Mouse (Mus musculus): Measurements from ENCODE around the gene Sdsl. TPM values are rescaled to one million over a fixed set of nuclear protein-coding genes. Genes with fewer than 3 reads are reported as not detected.

Sdsl gene
- polyA plus RNA-seq, 1 experiment from 2014 or later: 5.5 TPM

DNA sequence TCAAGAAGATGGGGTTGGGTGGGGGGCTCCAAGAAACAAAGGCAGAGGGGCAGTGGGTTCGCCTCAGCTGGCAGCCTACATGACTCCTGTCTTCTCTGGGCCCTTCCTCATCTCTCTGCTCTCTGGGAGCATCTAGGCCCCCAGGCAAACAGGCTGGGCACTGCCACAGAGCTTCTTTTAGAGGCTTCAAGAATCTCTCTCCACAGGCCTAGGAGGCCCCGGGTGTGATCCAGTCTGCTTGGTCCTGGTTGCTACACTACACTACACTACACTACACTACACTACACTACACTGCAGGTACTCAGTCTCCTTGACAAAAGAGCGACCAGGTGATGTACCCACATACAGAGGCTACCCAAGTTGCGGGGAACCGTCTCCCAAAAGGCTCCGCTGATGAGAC lies 42.9 kb downstream of the Sdsl start:
- peak; percentile 29 for DNase-seq (ENCODE audit: low spot score)
- peak overlapping the region; percentile 67 for H3K27ac ChIP-seq (replicated peaks)
- peak overlapping the region; percentile 59 for H3K4me3 ChIP-seq
- H3K4me1 ChIP-seq: peaks cover 70% of the 10 kb centered on the region
- no peaks in the 10 kb centered on the region for H3K36me3 ChIP-seq
- no peaks in the 10 kb centered on the region for H3K9me3 ChIP-seq (replicated peaks)
- peaks cover 100% of the 10 kb centered on the region for H3K27me3 ChIP-seq (ENCODE audit: low read depth, poor library complexity, severe bottlenecking)
- 11% methylated on average over 6 of the region's 6 CpGs for WGBS

DNA sequence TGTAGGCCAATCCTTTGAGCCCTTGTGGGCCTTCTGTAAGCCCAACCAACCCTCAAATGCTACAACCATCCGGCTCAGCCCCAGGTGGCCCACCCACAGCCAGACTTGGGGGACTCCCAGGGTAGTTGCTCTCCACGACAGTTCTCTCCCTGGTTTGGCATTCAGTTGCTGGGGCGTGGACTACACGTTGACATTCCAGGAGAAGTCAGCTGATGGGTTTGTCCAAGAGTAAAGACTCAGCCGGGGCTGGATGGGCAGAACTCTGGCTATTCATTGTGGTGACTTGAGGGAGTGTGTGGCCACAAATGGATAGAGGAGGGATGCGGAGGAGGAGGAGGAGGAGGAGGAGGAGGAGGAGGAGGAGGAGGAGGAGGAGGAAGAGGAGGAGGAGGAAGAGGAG lies 43.6 kb downstream of the Sdsl start:
- 3% methylated on average over 6 of the region's 6 CpGs for WGBS
- no peak overlapping the region; the same call in 1 of the 2 replicates for H3K27ac ChIP-seq (replicated peaks)

DNA sequence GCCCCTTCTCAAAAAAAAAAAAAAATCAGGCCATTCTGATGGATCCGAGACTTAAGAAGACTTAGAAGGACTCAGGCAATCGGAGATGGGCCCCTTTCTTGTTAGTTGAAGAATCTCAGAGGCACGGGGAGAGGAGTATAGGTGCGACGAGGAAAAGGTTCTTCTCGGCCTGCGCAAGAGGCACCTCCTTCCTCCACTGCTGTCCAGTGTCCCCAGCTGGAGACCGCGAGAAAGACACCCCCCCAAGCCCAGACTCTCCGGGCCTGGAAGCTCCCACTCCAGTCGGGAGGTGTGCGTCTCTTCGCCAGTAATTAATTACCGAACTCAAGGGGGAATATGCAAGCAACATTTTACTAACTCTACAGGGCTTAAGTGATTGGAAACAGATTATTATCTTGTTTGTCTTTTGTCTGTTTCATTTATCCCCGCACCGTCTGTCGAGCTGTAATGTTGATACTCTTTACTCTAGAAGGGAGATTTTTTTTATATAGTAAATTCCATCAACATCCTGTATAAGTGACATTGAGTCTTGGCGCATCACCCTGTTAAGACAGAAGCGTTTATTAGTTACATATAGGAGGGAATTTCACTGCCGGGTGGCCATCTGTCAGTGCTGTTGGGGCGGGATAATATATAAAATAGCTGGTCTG lies 44.3 kb downstream of the Sdsl start:
- no peaks in the 10 kb centered on the region for H3K9me3 ChIP-seq (replicated peaks)
- no peaks in the 10 kb centered on the region for H3K36me3 ChIP-seq
- peaks cover 100% of the 10 kb centered on the region for H3K27me3 ChIP-seq (ENCODE audit: low read depth, poor library complexity, severe bottlenecking)
- 3% methylated on average over 21 of the region's 21 CpGs for WGBS
- peaks cover 61% of the 10 kb centered on the region for H3K4me1 ChIP-seq
- peak; percentile 26 for DNase-seq (ENCODE audit: low spot score)
- H3K27ac ChIP-seq (replicated peaks): peak overlapping the region; percentile 64
- peak overlapping the region; percentile 59 for H3K4me3 ChIP-seq

More for the DNA sequence above, 43.6 kb downstream of the Sdsl start:
- H3K4me1 ChIP-seq: peaks cover 67% of the 10 kb centered on the region
- H3K27me3 ChIP-seq (ENCODE audit: low read depth, poor library complexity, severe bottlenecking): peaks cover 100% of the 10 kb centered on the region
- DNase-seq (ENCODE audit: low spot score): peak; percentile 41
- peak overlapping the region; percentile 59 for H3K4me3 ChIP-seq
- no peaks in the 10 kb centered on the region for H3K36me3 ChIP-seq
- no peaks in the 10 kb centered on the region for H3K9me3 ChIP-seq (replicated peaks)

DNA sequence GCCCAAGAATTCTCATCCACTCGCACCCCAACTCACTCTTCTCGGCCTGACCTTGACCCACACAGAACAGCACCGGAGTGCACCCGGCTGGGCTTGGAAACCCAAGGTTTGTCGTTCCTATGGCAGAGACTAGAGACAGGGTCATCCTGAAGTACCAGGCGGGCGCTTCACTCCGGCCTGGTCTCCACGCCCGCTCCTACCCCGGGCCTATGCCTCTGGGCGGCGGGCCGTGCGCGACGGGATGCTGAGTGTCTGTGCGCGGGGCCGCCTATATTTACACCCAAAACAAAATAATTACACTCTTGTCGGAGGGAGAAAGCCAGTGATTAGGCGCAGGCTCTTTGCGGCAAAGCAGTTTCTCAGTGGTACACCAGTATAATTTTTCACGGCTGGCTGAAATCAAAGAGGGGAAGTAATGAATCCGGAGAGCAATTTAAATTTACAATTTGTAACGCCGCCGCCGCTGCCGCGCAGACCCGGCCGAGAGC lies 45.1 kb downstream of the Sdsl start:
- WGBS: under 1% methylated on average over 33 of the region's 33 CpGs
- Histone ChIP-seq H3K4me3 (peak overlapping the region; percentile 59), H3K4me1 (peaks cover 54% of the 10 kb centered on the region), H3K9me3 (replicated peaks) (no peaks in the 10 kb centered on the region), H3K27ac (replicated peaks) (peak overlapping the region; percentile 64), H3K27me3 (ENCODE audit: low read depth, poor library complexity, severe bottlenecking) (peaks cover 100% of the 10 kb centered on the region), H3K36me3 (no peaks in the 10 kb centered on the region)
- peak; percentile 58 for DNase-seq (ENCODE audit: low spot score)

DNA sequence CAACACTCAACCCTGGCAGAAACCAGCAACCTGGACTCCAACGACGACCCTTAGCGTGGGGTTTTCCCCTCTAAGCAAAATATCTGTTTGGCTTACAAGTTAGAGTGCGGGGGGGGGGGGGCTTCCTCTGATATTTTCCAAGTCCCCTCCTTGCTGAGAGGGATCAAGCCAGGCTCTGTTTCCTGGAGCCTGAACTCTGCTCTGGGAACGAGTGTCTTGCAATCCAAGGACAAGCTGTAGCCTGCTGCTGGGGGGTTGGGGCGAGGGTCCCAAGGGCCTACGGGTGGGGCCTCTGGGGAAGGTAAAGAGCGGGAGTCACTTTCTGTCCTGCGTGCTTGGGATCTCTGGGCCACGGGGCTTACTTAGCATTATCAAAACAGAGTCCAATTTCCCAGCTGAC lies 46.0 kb downstream of the Sdsl start:
- no peaks in the 10 kb centered on the region for H3K36me3 ChIP-seq
- DNase-seq (ENCODE audit: low spot score): peak; percentile 31
- H3K27me3 ChIP-seq (ENCODE audit: low read depth, poor library complexity, severe bottlenecking): peaks cover 100% of the 10 kb centered on the region
- H3K9me3 ChIP-seq (replicated peaks): no peaks in the 10 kb centered on the region
- WGBS: 2% methylated on average over 10 of the region's 10 CpGs
- peaks cover 44% of the 10 kb centered on the region for H3K4me1 ChIP-seq
- peak overlapping the region; percentile 59 for H3K4me3 ChIP-seq
- peak overlapping the region; percentile 71 for H3K27ac ChIP-seq (replicated peaks)

DNA sequence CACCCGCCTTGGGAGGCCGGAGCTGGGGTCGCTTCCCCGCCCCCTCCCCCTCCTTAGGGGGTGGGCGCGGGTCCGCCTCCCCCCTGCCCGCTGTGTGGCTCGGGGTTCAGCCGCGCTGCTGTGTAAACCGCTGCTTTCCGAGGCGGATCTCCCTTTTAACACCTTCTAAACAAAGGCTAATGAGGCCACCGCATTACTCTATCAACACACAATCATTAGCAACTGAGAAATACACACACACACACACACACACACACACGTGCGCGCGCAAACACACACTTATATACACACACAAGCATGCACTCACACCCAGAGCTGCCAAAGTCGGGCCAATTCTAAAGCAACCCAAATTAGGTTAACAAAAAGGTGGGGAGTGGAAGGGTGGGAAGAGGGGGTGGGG lies 46.9 kb downstream of the Sdsl start:
- H3K27ac ChIP-seq (replicated peaks): peak overlapping the region; percentile 71
- peaks cover 100% of the 10 kb centered on the region for H3K27me3 ChIP-seq (ENCODE audit: low read depth, poor library complexity, severe bottlenecking)
- no peaks in the 10 kb centered on the region for H3K9me3 ChIP-seq (replicated peaks)
- peaks cover 36% of the 10 kb centered on the region for H3K4me1 ChIP-seq
- H3K4me3 ChIP-seq: peak overlapping the region; percentile 40
- no peaks in the 10 kb centered on the region for H3K36me3 ChIP-seq
- WGBS: 0% methylated on average over 17 of the region's 20 CpGs
- no peak for DNase-seq (ENCODE audit: low spot score)

DNA sequence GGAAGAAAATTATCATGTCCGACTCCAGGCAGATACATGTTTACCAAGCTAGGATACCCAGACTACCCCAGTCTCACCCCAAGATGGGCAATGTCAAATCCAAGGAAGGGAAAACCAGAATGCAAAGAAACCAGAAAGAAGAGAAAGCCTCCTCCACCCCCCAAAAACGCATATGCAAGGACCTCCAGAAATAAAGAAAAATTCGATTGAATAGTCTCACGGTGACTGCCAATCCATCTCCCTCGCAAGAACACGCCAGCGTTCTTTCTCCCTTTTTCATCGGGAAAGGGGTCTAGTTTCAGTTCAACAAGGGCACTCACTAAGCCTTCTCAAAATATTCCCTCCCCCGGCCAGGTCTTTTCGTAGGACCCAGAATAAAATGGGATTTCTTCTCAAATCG lies 48.0 kb downstream of the Sdsl start:
- peak overlapping the region; percentile 71 for H3K27ac ChIP-seq (replicated peaks)
- no peaks in the 10 kb centered on the region for H3K36me3 ChIP-seq
- H3K4me3 ChIP-seq: peak overlapping the region; percentile 40
- H3K4me1 ChIP-seq: peaks cover 32% of the 10 kb centered on the region
- WGBS: under 1% methylated on average over 11 of the region's 11 CpGs
- peaks cover 100% of the 10 kb centered on the region for H3K27me3 ChIP-seq (ENCODE audit: low read depth, poor library complexity, severe bottlenecking)
- no peak for DNase-seq (ENCODE audit: low spot score)
- H3K9me3 ChIP-seq (replicated peaks): no peaks in the 10 kb centered on the region

DNA sequence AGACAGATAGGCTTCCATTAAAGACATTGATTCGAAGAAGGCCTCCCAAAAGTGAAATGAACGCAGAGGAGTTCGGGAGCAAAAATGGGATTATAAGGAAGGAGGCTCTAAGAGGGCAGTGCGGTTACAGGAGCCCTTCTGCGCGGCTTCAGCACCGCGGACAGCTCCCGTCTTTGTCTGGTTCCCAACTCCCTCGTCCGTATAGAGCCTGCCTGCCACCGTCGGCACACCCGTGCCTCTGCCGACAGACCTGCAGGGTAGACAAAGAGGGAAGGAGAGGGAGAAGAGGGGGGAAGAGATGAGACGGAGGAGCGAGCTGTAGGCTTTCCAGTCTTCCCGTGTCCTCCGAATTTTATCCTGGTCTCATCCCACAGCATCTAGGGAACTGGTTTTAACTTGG lies 48.6 kb downstream of the Sdsl start:
- Histone ChIP-seq H3K36me3 (no peaks in the 10 kb centered on the region), H3K27ac (replicated peaks) (peak overlapping the region; percentile 71; the same call in 1 of the 2 replicates), H3K4me1 (peaks cover 30% of the 10 kb centered on the region), H3K27me3 (ENCODE audit: low read depth, poor library complexity, severe bottlenecking) (peaks cover 100% of the 10 kb centered on the region), H3K4me3 (peak overlapping the region; percentile 40), H3K9me3 (replicated peaks) (no peaks in the 10 kb centered on the region)
- DNase-seq (ENCODE audit: low spot score): peak; percentile 88
- under 1% methylated on average over 19 of the region's 19 CpGs for WGBS

DNA sequence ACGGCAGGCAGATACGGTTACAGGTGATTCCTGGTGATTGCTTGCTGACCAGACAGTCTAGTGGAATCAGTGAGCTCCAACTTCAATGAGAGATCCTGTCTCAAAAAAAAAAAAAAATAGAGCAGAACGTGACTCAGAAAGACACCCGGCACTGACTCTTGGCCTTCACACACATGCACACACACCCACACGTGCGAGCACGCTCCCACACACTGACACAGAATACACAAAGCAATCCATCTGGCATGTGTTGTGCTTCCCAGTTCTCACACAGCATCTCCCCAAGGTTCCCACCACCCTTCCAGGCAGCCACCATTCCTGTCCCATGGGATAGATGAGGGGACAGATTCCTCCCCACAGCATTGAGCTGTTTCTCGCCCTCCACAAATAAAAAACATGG lies 52.5 kb downstream of the Sdsl start:
- DNase-seq (ENCODE audit: low spot score): no peak
- H3K36me3 ChIP-seq: no peaks in the 10 kb centered on the region
- no peak overlapping the region for H3K4me3 ChIP-seq
- H3K27me3 ChIP-seq (ENCODE audit: low read depth, poor library complexity, severe bottlenecking): peaks cover 96% of the 10 kb centered on the region
- peaks cover 4% of the 10 kb centered on the region; the same call in 1 of the 2 replicates for H3K4me1 ChIP-seq
- no peaks in the 10 kb centered on the region for H3K9me3 ChIP-seq (replicated peaks)
- no peak overlapping the region for H3K27ac ChIP-seq (replicated peaks)
- 88% methylated on average over 8 of the region's 8 CpGs for WGBS

DNA sequence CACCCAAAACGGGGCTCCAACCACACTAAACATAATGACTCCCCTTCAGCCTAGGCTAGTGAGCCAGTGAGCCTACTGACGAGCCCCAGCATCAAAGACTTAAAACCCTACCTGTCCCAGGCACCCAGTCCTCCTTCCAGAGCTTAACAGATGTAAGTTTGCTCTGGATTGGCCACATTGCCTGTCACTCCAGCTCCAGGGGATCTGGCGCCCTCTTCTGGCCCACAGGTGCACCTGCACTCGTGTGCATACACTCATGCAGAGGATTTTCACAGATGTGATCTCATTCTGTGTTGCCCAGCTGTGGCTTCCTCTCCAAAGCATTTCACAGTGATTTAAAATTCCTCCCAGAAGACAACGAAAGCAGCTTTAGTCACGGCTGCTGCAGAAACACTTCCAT lies 59.2 kb downstream of the Sdsl start:
- no peaks in the 10 kb centered on the region for H3K36me3 ChIP-seq
- H3K27ac ChIP-seq (replicated peaks): no peak overlapping the region
- WGBS: 84% methylated on average over 6 of the region's 6 CpGs
- H3K27me3 ChIP-seq (ENCODE audit: low read depth, poor library complexity, severe bottlenecking): peaks cover 90% of the 10 kb centered on the region
- DNase-seq (ENCODE audit: low spot score): no peak
- H3K4me3 ChIP-seq: no peak overlapping the region
- H3K9me3 ChIP-seq (replicated peaks): peaks cover 10% of the 10 kb centered on the region; the same call in 1 of the 2 replicates
- H3K4me1 ChIP-seq: peaks cover 19% of the 10 kb centered on the region

DNA sequence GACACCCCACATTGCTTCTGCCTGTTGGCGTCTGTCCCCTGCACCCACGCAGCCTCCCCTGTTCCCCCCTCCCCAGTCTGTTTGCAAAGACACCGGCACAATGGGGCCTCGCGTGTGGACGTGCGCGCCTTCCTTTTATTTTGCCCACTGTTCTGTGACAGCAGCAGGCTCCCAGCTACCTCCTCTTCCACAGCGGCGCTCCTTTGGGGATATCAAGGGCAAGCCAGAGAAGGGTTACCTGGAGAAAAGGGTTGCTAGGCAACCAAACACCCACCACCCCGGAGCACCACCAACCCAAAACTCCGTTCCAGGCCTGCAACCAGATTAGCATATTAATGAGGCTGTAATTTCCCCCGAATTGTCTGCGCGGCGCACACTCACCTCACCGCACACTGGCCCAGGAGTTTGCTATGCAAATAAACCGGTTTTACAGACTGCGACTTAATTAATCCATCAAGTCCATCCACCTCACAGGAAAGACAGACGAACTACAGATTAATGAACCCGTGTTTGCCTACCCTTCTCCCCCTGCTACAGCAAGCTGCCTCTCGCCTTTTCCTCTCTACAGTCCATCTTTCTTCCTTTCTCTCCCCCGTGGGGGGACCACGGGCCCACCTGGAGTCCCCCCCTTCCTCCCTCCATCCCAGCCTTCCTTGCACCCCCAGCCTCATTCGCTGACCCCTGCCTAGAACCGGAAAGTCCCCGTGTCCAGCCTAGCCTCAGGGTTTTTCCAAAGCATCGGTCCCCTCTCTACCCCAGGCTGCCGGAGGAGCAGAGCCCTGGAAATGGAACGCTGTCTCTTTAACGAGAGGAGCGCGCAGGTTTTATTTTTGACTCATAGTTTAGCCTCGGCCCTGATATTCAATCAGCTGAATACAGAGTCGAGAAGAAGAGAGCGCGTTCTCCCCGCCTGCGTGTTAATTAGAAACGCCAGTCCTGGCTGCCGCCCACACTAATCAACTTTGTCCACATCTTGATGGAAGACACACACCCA lies 62.9 kb downstream of the Sdsl start:
- no peaks in the 10 kb centered on the region for H3K36me3 ChIP-seq
- H3K27ac ChIP-seq (replicated peaks): peak overlapping the region; percentile 76
- under 1% methylated on average over 41 of the region's 41 CpGs for WGBS
- peaks cover 10% of the 10 kb centered on the region; the same call in 1 of the 2 replicates for H3K9me3 ChIP-seq (replicated peaks)
- peak; percentile 48 for DNase-seq (ENCODE audit: low spot score)
- peak overlapping the region; percentile 48 for H3K4me3 ChIP-seq
- peaks cover 21% of the 10 kb centered on the region for H3K4me1 ChIP-seq
- peaks cover 93% of the 10 kb centered on the region for H3K27me3 ChIP-seq (ENCODE audit: low read depth, poor library complexity, severe bottlenecking)

DNA sequence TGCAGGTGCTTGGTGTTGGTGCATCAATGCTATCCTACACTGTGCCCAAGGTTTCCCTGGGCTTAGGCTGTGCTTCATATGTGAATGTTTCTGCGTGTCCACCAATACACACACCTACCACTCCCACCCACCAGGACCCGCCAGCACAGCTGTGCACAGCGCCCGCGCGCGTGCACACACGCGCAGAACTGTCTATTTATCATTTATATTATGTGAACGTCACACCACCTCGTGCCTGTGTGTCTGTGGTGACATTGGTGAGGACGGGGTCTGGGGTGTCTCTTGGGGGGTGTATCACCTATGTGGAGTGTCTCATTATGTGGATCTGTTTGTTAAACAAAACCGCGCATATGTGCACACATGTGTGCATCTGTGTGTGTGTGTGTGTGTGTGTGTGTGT lies 63.7 kb downstream of the Sdsl start:
- Histone ChIP-seq H3K4me1 (peaks cover 23% of the 10 kb centered on the region), H3K36me3 (no peaks in the 10 kb centered on the region), H3K4me3 (0 out of 2 replicates have a peak overlapping the region, but pooled peaks have one; percentile 48), H3K27me3 (ENCODE audit: low read depth, poor library complexity, severe bottlenecking) (peaks cover 93% of the 10 kb centered on the region), H3K9me3 (replicated peaks) (peaks cover 7% of the 10 kb centered on the region; the same call in 1 of the 2 replicates), H3K27ac (replicated peaks) (peak overlapping the region; percentile 76; the same call in 1 of the 2 replicates)
- no peak for DNase-seq (ENCODE audit: low spot score)
- 78% methylated on average over 14 of the region's 14 CpGs for WGBS
